In genomic region chr11:88274901-88275498, GRCm38 (mm10) we compare ENCODE assay signal across 10 mouse cellular contexts. TPM values are rescaled to one million over a fixed set of nuclear protein-coding genes. Genes with fewer than 3 reads are reported as not detected.
DNase-seq lines count a peak whose midpoint lies in the region; ATAC-seq lines count a peak whose summit lies in the region.
"Had no signal": no experiment of that assay in that cellular context is flagged by ENCODE, and none has a peak within 500 bp of the region (broad histone marks: within the 10 kb centered on the region; RNA-seq: fewer than 3 reads in every experiment).

No protein-coding gene starts in this region.

- no peak overlapping the region for H3K27ac ChIP-seq in heart, embryonic 16.5 days (ENCODE audit: low read length)
- peak overlapping the region; percentile 88 for H3K27ac ChIP-seq in forebrain, embryonic 14.5 days (ENCODE audit: low read depth, low read length)
- peak overlapping the region; percentile 84 for H3K27ac ChIP-seq in neural tube, embryonic 14.5 days (ENCODE audit: low read depth, low read length)
- H3K27ac ChIP-seq in liver, embryonic 11.5 days (ENCODE audit: low read depth, low read length) = no peak overlapping the region

- no peak overlapping the region for H3K4me2 ChIP-seq in heart, embryonic 16.5 days (ENCODE audit: low read depth, low read length)
- peak overlapping the region; percentile 31; the same call in 1 of the 2 replicates for H3K4me2 ChIP-seq in forebrain, embryonic 14.5 days (ENCODE audit: low read length)
- H3K4me2 ChIP-seq in neural tube, embryonic 14.5 days (ENCODE audit: low read depth, low read length) = peak overlapping the region; percentile 6
- H3K4me2 ChIP-seq in liver, embryonic 11.5 days = no peak overlapping the region

- DNase-seq in heart, postnatal 4 days = no peak
- peak; percentile 82 for DNase-seq in forebrain, embryonic 14.5 days (ENCODE audit: low spot score)
- DNase-seq in kidney, postnatal 25 days = peak; percentile 53 to 64
- no peak for DNase-seq in T-cell, adult 2 months (ENCODE audit: low spot score)
- DNase-seq in cerebellum, postnatal 4 days (ENCODE audit: low spot score in 2 of 2) = no peak
- DNase-seq in liver, embryonic 11.5 days (ENCODE audit: low spot score) = no peak
- DNase-seq: lung, adult 18-20 months had no signal

- no peaks in the 10 kb centered on the region for H3K9me3 ChIP-seq in heart, embryonic 16.5 days (replicated peaks; ENCODE audit: control insufficient read depth, low read length)
- no peaks in the 10 kb centered on the region for H3K9me3 ChIP-seq in forebrain, embryonic 14.5 days (replicated peaks; ENCODE audit: control insufficient read depth, low read length)
- no peaks in the 10 kb centered on the region for H3K9me3 ChIP-seq in neural tube, embryonic 14.5 days (ENCODE audit: control insufficient read depth, low read length)
- H3K9me3 ChIP-seq in liver, embryonic 11.5 days (ENCODE audit: control insufficient read depth, low read length) = no peaks in the 10 kb centered on the region

- no peaks in the 10 kb centered on the region for H3K36me3 ChIP-seq in heart, embryonic 16.5 days (ENCODE audit: control insufficient read depth, insufficient read depth)
- no peaks in the 10 kb centered on the region for H3K36me3 ChIP-seq in forebrain, embryonic 14.5 days (ENCODE audit: control insufficient read depth, insufficient read depth, low read length)
- no peaks in the 10 kb centered on the region for H3K36me3 ChIP-seq in neural tube, embryonic 14.5 days (ENCODE audit: control insufficient read depth, insufficient read depth, low read length)
- no peaks in the 10 kb centered on the region for H3K36me3 ChIP-seq in liver, embryonic 11.5 days (ENCODE audit: control insufficient read depth, insufficient read depth, low read length)

- WGBS in heart, embryonic 16.5 days = 31% methylated on average over 13 of the region's 13 CpGs
- WGBS in forebrain, embryonic 14.5 days = 2% methylated on average over 13 of the region's 13 CpGs
- 4% methylated on average over 13 of the region's 13 CpGs for WGBS in neural tube, embryonic 14.5 days
- 49% methylated on average over 13 of the region's 13 CpGs for WGBS in liver, embryonic 11.5 days

- H3K9ac ChIP-seq in heart, embryonic 16.5 days (ENCODE audit: low read length) = peak overlapping the region; percentile 39
- H3K9ac ChIP-seq in forebrain, embryonic 14.5 days (ENCODE audit: low read length) = peak overlapping the region; percentile 25; the same call in 1 of the 2 replicates
- no peak overlapping the region for H3K9ac ChIP-seq in neural tube, embryonic 14.5 days (replicated peaks; ENCODE audit: low read depth, low read length)
- H3K9ac ChIP-seq in liver, embryonic 11.5 days (ENCODE audit: low read depth, low read length) = no peak overlapping the region

- no peak overlapping the region for H3K4me3 ChIP-seq in heart, embryonic 16.5 days (ENCODE audit: low read length)
- H3K4me3 ChIP-seq in forebrain, embryonic 14.5 days (ENCODE audit: low read depth, low read length) = no peak overlapping the region
- H3K4me3 ChIP-seq in neural tube, embryonic 14.5 days (ENCODE audit: low read depth, low read length) = no peak overlapping the region
- H3K4me3 ChIP-seq in liver, embryonic 11.5 days (ENCODE audit: low read depth, low read length) = no peak overlapping the region

- peaks cover 23% of the 10 kb centered on the region for H3K4me1 ChIP-seq in heart, embryonic 16.5 days (ENCODE audit: control insufficient read depth, insufficient read depth, low read length)
- peaks cover 38% of the 10 kb centered on the region for H3K4me1 ChIP-seq in forebrain, embryonic 14.5 days (ENCODE audit: control insufficient read depth, insufficient read depth, low read length)
- peaks cover 24% of the 10 kb centered on the region for H3K4me1 ChIP-seq in neural tube, embryonic 14.5 days (ENCODE audit: control insufficient read depth, insufficient read depth, low read length)
- H3K4me1 ChIP-seq in liver, embryonic 11.5 days (replicated peaks; ENCODE audit: control insufficient read depth, insufficient read depth, low read length) = peaks cover 4% of the 10 kb centered on the region; the same call in 1 of the 2 replicates

- no peak for ATAC-seq in heart, embryonic 16.5 days (replicated peaks; ENCODE audit: extremely low read depth, insufficient read depth, low FRiP score)
- ATAC-seq in forebrain, embryonic 14.5 days = peak; percentile 74
- ATAC-seq in neural tube, embryonic 14.5 days (ENCODE audit: low read depth) = peak; percentile 56
- no peak for ATAC-seq in liver, embryonic 11.5 days (replicated peaks; ENCODE audit: low FRiP score)

- H3K27me3 ChIP-seq in heart, embryonic 16.5 days (ENCODE audit: control insufficient read depth, insufficient read depth, low read length) = no peaks in the 10 kb centered on the region
- no peaks in the 10 kb centered on the region for H3K27me3 ChIP-seq in forebrain, embryonic 14.5 days (replicated peaks; ENCODE audit: control insufficient read depth, insufficient read depth, low read length)
- H3K27me3 ChIP-seq in neural tube, embryonic 14.5 days (ENCODE audit: control insufficient read depth, insufficient read depth, low read length) = no peaks in the 10 kb centered on the region
- peaks cover 15% of the 10 kb centered on the region for H3K27me3 ChIP-seq in liver, embryonic 11.5 days (replicated peaks; ENCODE audit: control insufficient read depth, insufficient read depth, low read length)

RNA-seq across cellular contexts. Expression of gene Ccdc182, which starts 18.9 kb away (rescaled TPM):
- not detected in 2 replicates for polyA plus RNA-seq in heart, embryonic 16.5 days (2015; fragmentation: Nextera tagmentation; extraction: Ambion mirVana)
- not detected for total RNA-seq in heart, postnatal 4 days (2021)
- 0.24 TPM in 1 of 2 replicates, not detected in the other for polyA plus RNA-seq in forebrain, embryonic 14.5 days (2014; fragmentation: Nextera tagmentation; extraction: Ambion mirVana)
- polyA plus RNA-seq in neural tube, embryonic 14.5 days (2014; fragmentation: Nextera tagmentation; extraction: Ambion mirVana) = 0.23 and 0.52 TPM in 2 replicates
- polyA plus RNA-seq in liver, embryonic 11.5 days (2014; fragmentation: Nextera tagmentation; extraction: Ambion mirVana) = not detected in 2 replicates
- total RNA-seq: heart, postnatal 14 days had no signal

Comparison
In these comparisons a context has a peak if more than half of its experiments do, and no peak if none do; other contexts are left out.
1. ATAC-seq: peak in forebrain, embryonic 14.5 days (single experiment) and neural tube, embryonic 14.5 days (single experiment); none in heart, embryonic 16.5 days (single experiment) and liver, embryonic 11.5 days (single experiment).
2. H3K27ac ChIP-seq: peak in forebrain, embryonic 14.5 days (single experiment) and neural tube, embryonic 14.5 days (single experiment); none in heart, embryonic 16.5 days (single experiment) and liver, embryonic 11.5 days (single experiment).
3. H3K4me2 ChIP-seq: peak in forebrain, embryonic 14.5 days (single experiment) and neural tube, embryonic 14.5 days (single experiment); none in heart, embryonic 16.5 days (single experiment) and liver, embryonic 11.5 days (single experiment).
4. H3K9ac ChIP-seq: peak in heart, embryonic 16.5 days (single experiment) and forebrain, embryonic 14.5 days (single experiment); none in neural tube, embryonic 14.5 days (single experiment) and liver, embryonic 11.5 days (single experiment).
5. DNase-seq: peak in forebrain, embryonic 14.5 days (single experiment) and kidney, postnatal 25 days (2 of 2); none in heart, postnatal 4 days (single experiment), T-cell, adult 2 months (single experiment), cerebellum, postnatal 4 days (0 of 2) and liver, embryonic 11.5 days (single experiment).